Mouse (Mus musculus): Measurements from ENCODE around the gene Sertad3.

Gene Sertad3

GRCm38 (mm10) chr7:27478561-27478960 is 5.0 kb downstream of the Sertad3 start:
- H3K27me3 ChIP-seq (ENCODE audit: control insufficient read depth, insufficient read depth, low read length, poor library complexity, severe bottlenecking): no peaks in the 10 kb centered on the region
- peaks cover 3% of the 10 kb centered on the region; the same call in 1 of the 2 replicates for H3K36me3 ChIP-seq (ENCODE audit: control insufficient read depth, insufficient read depth, low read length, poor library complexity, severe bottlenecking)
- DNase-seq (ENCODE audit: low read depth, low spot score): no peak

- Histone ChIP-seq H3K27me3 (ENCODE audit: control insufficient read depth, insufficient read depth, low read length, poor library complexity, severe bottlenecking) (no peaks in the 10 kb centered on the region), H3K36me3 (ENCODE audit: control insufficient read depth, insufficient read depth, low read length, poor library complexity, severe bottlenecking) (peaks cover 3% of the 10 kb centered on the region; the same call in 1 of the 2 replicates)
- no peak for DNase-seq (ENCODE audit: low read depth, low spot score)
Measured at GRCm38 (mm10) chr7:27479750-27480149, 6.2 kb downstream of the Sertad3 start.

GRCm38 (mm10) chr7:27480506-27480905 is 6.9 kb downstream of the Sertad3 start:
- DNase-seq (ENCODE audit: low read depth, low spot score): no peak
- no peaks in the 10 kb centered on the region for H3K27me3 ChIP-seq (ENCODE audit: control insufficient read depth, insufficient read depth, low read length, poor library complexity, severe bottlenecking)
- H3K36me3 ChIP-seq (ENCODE audit: control insufficient read depth, insufficient read depth, low read length, poor library complexity, severe bottlenecking): peaks cover 3% of the 10 kb centered on the region; the same call in 1 of the 2 replicates

GRCm38 (mm10) chr7:27480927-27481626 is 7.5 kb downstream of the Sertad3 start:
- DNase-seq (ENCODE audit: low read depth, low spot score): no peak

GRCm38 (mm10) chr7:27481627-27481969 is 8.0 kb downstream of the Sertad3 start:
- peak; percentile 73 for DNase-seq (ENCODE audit: low read depth, low spot score)
- H3K27me3 ChIP-seq (ENCODE audit: control insufficient read depth, insufficient read depth, low read length, poor library complexity, severe bottlenecking): no peaks in the 10 kb centered on the region
- no peaks in the 10 kb centered on the region for H3K36me3 ChIP-seq (ENCODE audit: control insufficient read depth, insufficient read depth, low read length, poor library complexity, severe bottlenecking)

More at GRCm38 (mm10) chr7:27480927-27481626, 7.5 kb downstream of the Sertad3 start:
- H3K27me3 ChIP-seq (ENCODE audit: control insufficient read depth, insufficient read depth, low read length, poor library complexity, severe bottlenecking): no peaks in the 10 kb centered on the region
- H3K36me3 ChIP-seq (ENCODE audit: control insufficient read depth, insufficient read depth, low read length, poor library complexity, severe bottlenecking): peaks cover 3% of the 10 kb centered on the region; the same call in 1 of the 2 replicates

GRCm38 (mm10) chr7:27483860-27484259 is 10.3 kb downstream of the Sertad3 start:
- no peak for DNase-seq (ENCODE audit: low read depth, low spot score)
- no peaks in the 10 kb centered on the region for H3K36me3 ChIP-seq (ENCODE audit: control insufficient read depth, insufficient read depth, low read length, poor library complexity, severe bottlenecking)
- no peaks in the 10 kb centered on the region for H3K27me3 ChIP-seq (ENCODE audit: control insufficient read depth, insufficient read depth, low read length, poor library complexity, severe bottlenecking)

- no peak for DNase-seq (ENCODE audit: low read depth, low spot score)
- peaks cover 4% of the 10 kb centered on the region; the same call in 1 of the 2 replicates for H3K36me3 ChIP-seq (ENCODE audit: control insufficient read depth, insufficient read depth, low read length, poor library complexity, severe bottlenecking)
- H3K27me3 ChIP-seq (ENCODE audit: control insufficient read depth, insufficient read depth, low read length, poor library complexity, severe bottlenecking): no peaks in the 10 kb centered on the region
Measured at GRCm38 (mm10) chr7:27486102-27486769, 12.7 kb downstream of the Sertad3 start.

- Histone ChIP-seq H3K27me3 (ENCODE audit: control insufficient read depth, insufficient read depth, low read length, poor library complexity, severe bottlenecking) (no peaks in the 10 kb centered on the region), H3K36me3 (ENCODE audit: control insufficient read depth, insufficient read depth, low read length, poor library complexity, severe bottlenecking) (peaks cover 4% of the 10 kb centered on the region; the same call in 1 of the 2 replicates)
- DNase-seq (ENCODE audit: low read depth, low spot score): peak; percentile 100
Measured at GRCm38 (mm10) chr7:27486770-27487697, 13.5 kb downstream of the Sertad3 start, which contains the start of gene Sertad1. Sertad1 (plus strand) TSS chr7:27486910.

GRCm38 (mm10) chr7:27487740-27488268 is 14.2 kb downstream of the Sertad3 start:
- H3K27me3 ChIP-seq (ENCODE audit: control insufficient read depth, insufficient read depth, low read length, poor library complexity, severe bottlenecking): no peaks in the 10 kb centered on the region
- peaks cover 4% of the 10 kb centered on the region; the same call in 1 of the 2 replicates for H3K36me3 ChIP-seq (ENCODE audit: control insufficient read depth, insufficient read depth, low read length, poor library complexity, severe bottlenecking)
- DNase-seq (ENCODE audit: low read depth, low spot score): peak; percentile 51

- no peak for DNase-seq (ENCODE audit: low read depth, low spot score)
Measured at GRCm38 (mm10) chr7:27489270-27489869, 15.8 kb downstream of the Sertad3 start.

GRCm38 (mm10) chr7:27490227-27490542 is 16.6 kb downstream of the Sertad3 start:
- Histone ChIP-seq H3K36me3 (ENCODE audit: control insufficient read depth, insufficient read depth, low read length, poor library complexity, severe bottlenecking) (peaks cover 4% of the 10 kb centered on the region; the same call in 1 of the 2 replicates), H3K27me3 (ENCODE audit: control insufficient read depth, insufficient read depth, low read length, poor library complexity, severe bottlenecking) (no peaks in the 10 kb centered on the region)
- DNase-seq (ENCODE audit: low read depth, low spot score): no peak

More at GRCm38 (mm10) chr7:27489270-27489869, 15.8 kb downstream of the Sertad3 start:
- Histone ChIP-seq H3K36me3 (ENCODE audit: control insufficient read depth, insufficient read depth, low read length, poor library complexity, severe bottlenecking) (peaks cover 4% of the 10 kb centered on the region; the same call in 1 of the 2 replicates), H3K27me3 (ENCODE audit: control insufficient read depth, insufficient read depth, low read length, poor library complexity, severe bottlenecking) (no peaks in the 10 kb centered on the region)

- peak; percentile 89 for DNase-seq (ENCODE audit: low read depth, low spot score)
- no peaks in the 10 kb centered on the region for H3K27me3 ChIP-seq (ENCODE audit: control insufficient read depth, insufficient read depth, low read length, poor library complexity, severe bottlenecking)
- peaks cover 4% of the 10 kb centered on the region; the same call in 1 of the 2 replicates for H3K36me3 ChIP-seq (ENCODE audit: control insufficient read depth, insufficient read depth, low read length, poor library complexity, severe bottlenecking)
Measured at GRCm38 (mm10) chr7:27490543-27491329, 17.2 kb downstream of the Sertad3 start.

GRCm38 (mm10) chr7:27491856-27492255 is 18.3 kb downstream of the Sertad3 start:
- DNase-seq (ENCODE audit: low read depth, low spot score): no peak
- peaks cover 4% of the 10 kb centered on the region; the same call in 1 of the 2 replicates for H3K36me3 ChIP-seq (ENCODE audit: control insufficient read depth, insufficient read depth, low read length, poor library complexity, severe bottlenecking)
- no peaks in the 10 kb centered on the region for H3K27me3 ChIP-seq (ENCODE audit: control insufficient read depth, insufficient read depth, low read length, poor library complexity, severe bottlenecking)
